Mouse (Mus musculus) testis, adult 2 months (tissue): ENCODE data around the gene Arhgap25.

ENCODE experiments used
- CTCF ChIP-seq: fragments of 200-500 bp; IDR thresholded peaks from 2 replicates; pipeline ENCODE4 v1.5.1; 2012; ENCODE audit warnings: low read depth, mild to moderate bottlenecking, inconsistent platforms, low read length, moderate library complexity; ENCODE audit not compliant: control insufficient read depth, insufficient read depth, insufficient replicate concordance
- POLR2A ChIP-seq: fragments of 200-500 bp; IDR thresholded peaks from 2 replicates; pipeline ENCODE4 v1.6.1; 2012; ENCODE audit warnings: low read depth, mild to moderate bottlenecking, inconsistent platforms, low read length, moderate library complexity; ENCODE audit not compliant: control insufficient read depth

- TF ChIP-seq CTCF (no peak), POLR2A (no peak)
These were observed 5.6 kb upstream of the Arhgap25 start for GRCm38 (mm10) chr6:87538376-87539270.
